Mouse (Mus musculus) NIH3T3 (cell line): Measurements from ENCODE around the gene Tmem9b.

ENCODE experiments used
- DNase-seq: peaks from one replicate; pipeline ENCODE4 v3.0.0-alpha.2; 2012; ENCODE audit warnings: low read depth

Tmem9b gene

GRCm38 (mm10) chr7:109752008-109752925, at the start of gene Tmem9b:
Gene Tmem9b (minus strand): TSS chr7:109752875.
- DNase-seq, result peak; percentile 80

DNA sequence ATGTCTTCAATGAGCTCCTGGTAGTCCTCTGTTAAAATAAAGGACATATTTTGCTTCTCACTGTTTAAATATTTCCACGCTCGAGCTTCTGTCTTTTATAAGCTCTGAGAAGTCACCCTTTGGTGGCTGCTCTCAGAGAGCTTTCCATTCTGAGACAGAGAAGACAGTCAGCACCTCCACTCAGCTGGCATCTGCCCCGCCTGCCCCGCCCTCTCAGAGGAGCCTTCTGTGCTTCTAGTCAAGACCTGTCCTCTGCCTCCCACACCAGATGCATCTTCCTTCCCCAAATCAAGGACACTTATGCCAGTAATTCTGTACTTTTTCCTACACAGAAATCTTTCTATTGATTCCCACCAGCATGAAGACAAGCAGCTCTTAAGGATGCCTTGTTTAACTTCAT, 48.0 kb upstream of the Tmem9b start:
- DNase-seq, result no peak

- peak; percentile 43 for DNase-seq
Measured at GRCm38 (mm10) chr7:109799168-109799567, 46.5 kb upstream of the Tmem9b start.

DNA sequence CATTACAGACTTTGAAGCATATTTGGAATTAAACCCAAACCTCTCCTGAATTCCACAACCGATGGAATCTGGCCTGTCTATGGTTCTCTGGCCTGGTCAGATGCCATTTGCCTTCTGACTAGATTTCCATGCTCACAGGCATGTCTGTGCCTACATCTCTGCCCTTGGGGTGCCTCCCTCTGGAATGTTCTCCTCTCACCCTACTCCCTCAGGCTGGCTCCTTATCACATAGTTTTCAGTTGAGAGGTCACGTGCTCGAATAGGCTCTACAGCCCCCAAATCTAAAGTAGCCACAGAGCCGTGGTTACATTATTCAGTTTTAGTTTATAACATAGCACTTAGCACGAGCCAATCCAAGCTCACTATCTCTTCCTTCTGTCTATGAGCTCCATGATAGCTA, 42.9 kb upstream of the Tmem9b start:
- DNase-seq, result peak; percentile 19

- DNase-seq, result peak; percentile 37
Measured at GRCm38 (mm10) chr7:109794556-109794955, 41.9 kb upstream of the Tmem9b start.

GRCm38 (mm10) chr7:109792759-109793158, 40.1 kb upstream of the Tmem9b start:
- DNase-seq, result peak; percentile 69

DNA sequence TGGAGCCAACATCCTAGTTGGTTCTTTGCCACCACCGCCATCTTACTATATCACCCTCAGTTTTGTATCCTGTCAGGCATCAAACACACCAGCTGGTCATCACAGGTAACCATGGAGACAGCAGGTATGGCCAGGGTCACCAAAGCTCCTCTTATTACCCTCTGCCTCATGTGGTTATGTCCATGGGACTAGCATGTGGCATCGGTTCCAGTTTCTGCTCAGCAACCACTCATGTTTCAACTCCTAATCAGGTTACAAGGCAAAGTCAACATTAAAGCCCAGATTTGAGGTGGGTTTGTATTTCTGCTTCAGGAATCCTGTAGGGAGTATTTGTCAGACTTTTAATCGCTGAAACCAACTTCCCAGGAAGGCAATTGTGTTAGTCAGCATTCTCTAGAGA, 38.1 kb upstream of the Tmem9b start:
- no peak for DNase-seq

GRCm38 (mm10) chr7:109787860-109788259, 35.2 kb upstream of the Tmem9b start:
- DNase-seq, result no peak

- no peak for DNase-seq
Measured at GRCm38 (mm10) chr7:109783281-109783680, 30.6 kb upstream of the Tmem9b start.

- no peak for DNase-seq
Measured at GRCm38 (mm10) chr7:109781470-109782203, 29.0 kb upstream of the Tmem9b start, which contains the start of gene Nrip3. Gene Nrip3 (minus strand): TSS chr7:109782025.

GRCm38 (mm10) chr7:109781087-109781469, 28.4 kb upstream of the Tmem9b start:
- no peak for DNase-seq

- DNase-seq, result no peak
Measured at GRCm38 (mm10) chr7:109772251-109772650, 19.6 kb upstream of the Tmem9b start.

DNA sequence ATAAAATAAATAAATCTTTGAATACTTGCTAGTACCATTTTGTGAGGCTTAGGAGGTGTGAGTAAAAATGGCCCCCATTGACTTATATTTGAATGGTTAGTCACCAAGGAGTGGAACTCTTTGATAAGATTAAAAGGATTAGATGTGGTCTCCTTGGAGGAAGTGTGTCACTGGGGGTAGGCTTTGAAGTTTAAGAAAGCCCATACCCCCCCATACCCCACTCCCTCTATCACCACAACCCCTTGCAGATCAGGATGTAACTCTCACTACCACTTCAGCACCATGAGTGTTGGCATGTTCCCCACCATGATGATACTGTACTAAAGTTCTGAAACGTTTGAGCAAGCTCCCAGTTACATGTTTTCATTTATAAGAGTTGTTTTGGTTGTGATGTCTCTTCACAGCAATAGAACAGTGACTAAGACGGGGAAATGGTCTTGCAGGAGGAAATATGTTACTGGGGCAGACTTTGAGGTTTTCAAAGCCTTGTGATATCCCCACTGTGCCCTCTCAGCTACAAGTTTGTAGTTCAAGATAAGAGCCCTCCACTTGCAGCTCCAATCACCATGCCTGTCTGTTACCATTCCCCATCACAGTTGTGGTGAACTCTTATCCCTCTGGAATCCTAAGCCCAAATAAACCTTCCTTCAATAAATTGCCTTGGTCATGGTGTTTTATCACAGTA, 16.2 kb upstream of the Tmem9b start:
- DNase-seq, result no peak

DNA sequence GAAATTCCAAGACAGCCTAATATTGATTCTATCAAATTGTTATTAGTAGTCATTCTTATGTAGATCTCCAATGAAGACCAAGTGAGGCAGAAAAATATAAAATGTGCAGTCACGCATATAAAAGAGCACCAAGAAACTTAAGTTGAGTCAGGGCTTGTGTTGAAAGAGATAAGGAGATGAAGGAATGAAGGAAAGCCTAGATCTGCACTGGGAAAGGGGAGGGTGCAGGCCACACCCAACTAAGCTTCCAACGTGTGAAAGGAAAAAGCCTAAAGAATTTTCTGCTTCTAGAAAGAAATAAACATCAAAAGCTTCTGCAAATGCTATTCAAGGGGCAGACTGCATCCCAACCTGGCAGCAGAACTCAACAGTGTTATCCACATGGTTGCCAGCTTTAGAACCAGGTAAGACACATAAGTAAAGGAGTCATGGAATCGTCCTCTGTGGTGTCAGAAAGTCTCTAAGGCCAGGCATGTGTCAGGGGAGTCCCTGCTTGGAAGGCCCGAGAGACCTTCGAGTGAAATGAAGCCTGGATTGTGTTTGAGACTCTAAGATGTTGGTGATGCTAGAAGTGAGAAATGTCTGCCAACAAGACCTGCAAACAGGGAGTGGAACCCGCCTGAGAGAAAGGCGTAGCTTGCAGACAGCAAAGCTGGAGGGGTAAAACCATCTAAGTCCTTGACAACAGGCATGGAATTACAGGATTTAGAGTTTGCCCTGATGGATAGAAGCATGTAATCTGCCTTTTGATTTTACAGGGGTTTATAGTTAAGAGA, 15.1 kb upstream of the Tmem9b start:
- no peak for DNase-seq

GRCm38 (mm10) chr7:109764009-109764408, 11.3 kb upstream of the Tmem9b start:
- no peak for DNase-seq

GRCm38 (mm10) chr7:109756291-109756690, 3.6 kb upstream of the Tmem9b start:
- DNase-seq, result no peak

- no peak for DNase-seq
Measured at GRCm38 (mm10) chr7:109754034-109754433, 1.4 kb upstream of the Tmem9b start.

GRCm38 (mm10) chr7:109751427-109752007, 1.2 kb downstream of the Tmem9b start:
- no peak for DNase-seq

- DNase-seq, result no peak
Measured at GRCm38 (mm10) chr7:109747747-109748146, 4.9 kb downstream of the Tmem9b start.

DNA sequence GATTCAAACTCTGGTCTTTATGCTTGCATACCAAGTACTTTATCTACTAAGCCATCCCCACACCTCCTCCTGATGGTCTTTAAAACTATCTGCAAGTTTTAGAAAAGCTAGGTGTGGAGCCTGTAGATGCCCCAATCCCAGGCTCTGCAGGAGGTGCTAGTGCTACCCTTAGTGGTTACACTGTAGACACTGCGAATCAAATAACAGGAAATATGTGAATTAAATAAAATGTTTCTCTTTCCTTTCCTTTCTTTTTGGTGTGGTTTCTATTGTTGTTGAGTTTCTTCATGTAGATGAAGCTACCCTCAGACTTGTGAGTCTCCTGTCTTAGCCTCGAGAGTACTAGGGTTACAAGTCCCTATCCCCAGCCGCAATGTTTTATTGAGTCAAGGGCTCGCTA, 11.0 kb downstream of the Tmem9b start:
- no peak for DNase-seq

- no peak for DNase-seq
Measured at GRCm38 (mm10) chr7:109741060-109741459, 11.6 kb downstream of the Tmem9b start.
